Mouse (Mus musculus) cortical plate, adult 2 months (tissue): ENCODE measurements at regions not wholly inside any gene's neighbourhood (a gene's known extent, or its start where the extent isn't known, plus 50 kb on each side); places are given as distances from the start of the nearest gene placed in this dataset.

Source experiments
- CTCF ChIP-seq: fragments of 200-500 bp; IDR thresholded peaks from 2 replicates; pipeline ENCODE4 v1.5.1; 2011; ENCODE audit warnings: mild to moderate bottlenecking, control low read depth, low read length; ENCODE audit not compliant: insufficient read depth; ENCODE audit errors: extremely low read depth
- POLR2A ChIP-seq: fragments of 200-500 bp; IDR thresholded peaks from 2 replicates; pipeline ENCODE4 v1.6.1; 2011; ENCODE audit warnings: mild to moderate bottlenecking, low read length, control low read depth; ENCODE audit not compliant: insufficient read depth; ENCODE audit errors: extremely low read depth

- TF ChIP-seq CTCF (no peak), POLR2A (no peak)
These were observed 141.8 kb upstream of the Jade1 start for GRCm38 (mm10) chr3:41413771-41414170.
